Mouse (Mus musculus): Measurements from ENCODE around the gene Ncf2. TPM values are rescaled to one million over a fixed set of nuclear protein-coding genes. Genes with fewer than 3 reads are reported as not detected.

Gene Ncf2
- polyA plus RNA-seq, 1 experiment from 2014 or later: 2.1 TPM

- ATAC-seq: no peak
These were observed 71.0 kb downstream of the Ncf2 start for GRCm38 (mm10) chr1:152871031-152871430.

More at GRCm38 (mm10) chr1:152871031-152871430, 71.0 kb downstream of the Ncf2 start:
- no peak overlapping the region for H3K9ac ChIP-seq (ENCODE audit: low read length)
- no peak overlapping the region for H3K4me3 ChIP-seq (ENCODE audit: low read depth, low read length)
- H3K4me2 ChIP-seq (ENCODE audit: low read length): no peak overlapping the region
- no peaks in the 10 kb centered on the region for H3K9me3 ChIP-seq (replicated peaks; ENCODE audit: control insufficient read depth, low read length)
- H3K36me3 ChIP-seq (ENCODE audit: control insufficient read depth, insufficient read depth, low read length): peaks cover 30% of the 10 kb centered on the region
- whole genome bisulfite sequencing: 86% methylated on average over 3 of the region's 3 CpGs
- no peak overlapping the region for H3K27ac ChIP-seq (ENCODE audit: low read depth, low read length)
- no peak for DNase-seq (ENCODE audit: low spot score)
- no peaks in the 10 kb centered on the region for H3K4me1 ChIP-seq (ENCODE audit: control insufficient read depth, insufficient read depth, low read length)
- no peaks in the 10 kb centered on the region for H3K27me3 ChIP-seq (replicated peaks; ENCODE audit: control insufficient read depth, insufficient read depth, low read length)

Other genes starting within 250 kb of the Ncf2 start
- 0.10 TPM in 1 of 2 replicates, not detected in the other for gene Apobec4, start 49.6 kb upstream of the Ncf2 start, polyA plus RNA-seq (2014; fragmentation: Nextera tagmentation; extraction: Ambion mirVana)
- gene Rgl1, start 33.8 kb upstream of the Ncf2 start, polyA plus RNA-seq (2014; fragmentation: Nextera tagmentation; extraction: Ambion mirVana): 16.4 and 20.5 TPM in 2 replicates
- gene Arpc5, start 33.7 kb upstream of the Ncf2 start, polyA plus RNA-seq (2014; fragmentation: Nextera tagmentation; extraction: Ambion mirVana): 430 and 478 TPM in 2 replicates
- gene Smg7, start 102.5 kb downstream of the Ncf2 start, polyA plus RNA-seq (2014; fragmentation: Nextera tagmentation; extraction: Ambion mirVana): 31.0 and 35.4 TPM in 2 replicates
- gene Nmnat2, start 154.8 kb downstream of the Ncf2 start, polyA plus RNA-seq (2014; fragmentation: Nextera tagmentation; extraction: Ambion mirVana): 69.7 and 70.6 TPM in 2 replicates